Mouse (Mus musculus) thymus, postnatal 36 days (tissue): ENCODE results near the gene Tnxb.
"Not testable (repeated sequence)": the region's sequence is repeated elsewhere in the genome, so short reads cannot be mapped to it uniquely, and the experiment has no call there.

Experiments used
- DNase-seq, 2 experiments: peaks; one replicate each; pipeline ENCODE4 v3.0.0; 2022; ENCODE audit warnings: mixed read lengths in 2 of 2

Tnxb gene

GRCm38 (mm10) chr17:34685120-34686110, 15.1 kb downstream of the Tnxb start:
- no peak for DNase-seq

GRCm38 (mm10) chr17:34688889-34689288, 18.6 kb downstream of the Tnxb start:
- no peak for DNase-seq

- DNase-seq, result no peak
Observed at GRCm38 (mm10) chr17:34690458-34690857, 20.1 kb downstream of the Tnxb start.

GRCm38 (mm10) chr17:34692906-34693305, 22.6 kb downstream of the Tnxb start:
- no peak for DNase-seq

GRCm38 (mm10) chr17:34699575-34700408, 29.5 kb downstream of the Tnxb start:
- no peak for DNase-seq

GRCm38 (mm10) chr17:34700671-34701071, 30.3 kb downstream of the Tnxb start:
- DNase-seq, result no peak

GRCm38 (mm10) chr17:34706476-34706875, 36.1 kb downstream of the Tnxb start:
- not testable (repeated sequence) for DNase-seq

- peak; percentile 31 to 37 for DNase-seq
Observed at GRCm38 (mm10) chr17:34712951-34713350, 42.6 kb downstream of the Tnxb start.

GRCm38 (mm10) chr17:34714181-34714907, 44.0 kb downstream of the Tnxb start:
- not testable (repeated sequence) for DNase-seq

GRCm38 (mm10) chr17:34714908-34715445, 44.6 kb downstream of the Tnxb start:
- not testable (repeated sequence) for DNase-seq

GRCm38 (mm10) chr17:34715451-34715850, 45.1 kb downstream of the Tnxb start:
- DNase-seq, result not testable (repeated sequence)

- no peak for DNase-seq
Observed at GRCm38 (mm10) chr17:34716247-34716646, 45.9 kb downstream of the Tnxb start.

GRCm38 (mm10) chr17:34717401-34717800, 47.1 kb downstream of the Tnxb start:
- DNase-seq, result no peak

GRCm38 (mm10) chr17:34719886-34720285, 49.6 kb downstream of the Tnxb start:
- DNase-seq, result not testable (repeated sequence)

GRCm38 (mm10) chr17:34722238-34722637, 51.9 kb downstream of the Tnxb start:
- not testable (repeated sequence) for DNase-seq

GRCm38 (mm10) chr17:34723066-34723465, 52.7 kb downstream of the Tnxb start:
- no peak for DNase-seq

- DNase-seq, result no peak
Observed at GRCm38 (mm10) chr17:34727887-34728286, 57.6 kb downstream of the Tnxb start.

GRCm38 (mm10) chr17:34729155-34729554, 58.8 kb downstream of the Tnxb start:
- not testable (repeated sequence) for DNase-seq

GRCm38 (mm10) chr17:34729779-34730553, 59.6 kb downstream of the Tnxb start:
- not testable (repeated sequence) for DNase-seq

- not testable (repeated sequence) for DNase-seq
Observed at GRCm38 (mm10) chr17:34737466-34737865, 67.1 kb downstream of the Tnxb start.

GRCm38 (mm10) chr17:34739708-34740107, 69.4 kb downstream of the Tnxb start:
- not testable (repeated sequence) for DNase-seq
